Mouse (Mus musculus): ENCODE measurements at regions not wholly inside any gene's neighbourhood (a gene's known extent, or its start where the extent isn't known, plus 50 kb on each side); places are given as distances from the start of the nearest gene placed in this dataset.
"Not testable (repeated sequence)": the region's sequence is repeated elsewhere in the genome, so short reads cannot be mapped to it uniquely, and the experiment has no call there.

DNA sequence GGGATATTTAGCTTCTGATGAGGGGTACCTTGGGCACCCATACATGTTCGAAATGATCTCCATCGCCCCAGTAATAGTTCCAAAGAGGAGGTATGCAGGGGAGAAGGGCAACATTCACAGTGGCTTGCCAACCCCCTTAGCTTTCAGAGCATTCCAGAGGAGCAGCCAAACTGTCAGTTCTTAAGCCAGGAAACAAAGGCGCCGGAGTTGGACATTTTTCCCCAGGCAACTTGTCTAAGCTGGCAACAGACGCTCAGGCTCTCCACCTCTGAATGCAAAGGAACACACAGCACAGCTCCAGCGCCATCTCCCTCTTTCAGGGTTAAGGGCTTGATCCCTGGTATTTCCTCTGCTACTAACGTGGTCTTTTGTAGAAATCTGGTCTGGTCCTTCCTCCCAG lies 169.2 kb upstream of the Kit start:
- peak; percentile 77 for DNase-seq (ENCODE audit: inconsistent ontology term)

DNA sequence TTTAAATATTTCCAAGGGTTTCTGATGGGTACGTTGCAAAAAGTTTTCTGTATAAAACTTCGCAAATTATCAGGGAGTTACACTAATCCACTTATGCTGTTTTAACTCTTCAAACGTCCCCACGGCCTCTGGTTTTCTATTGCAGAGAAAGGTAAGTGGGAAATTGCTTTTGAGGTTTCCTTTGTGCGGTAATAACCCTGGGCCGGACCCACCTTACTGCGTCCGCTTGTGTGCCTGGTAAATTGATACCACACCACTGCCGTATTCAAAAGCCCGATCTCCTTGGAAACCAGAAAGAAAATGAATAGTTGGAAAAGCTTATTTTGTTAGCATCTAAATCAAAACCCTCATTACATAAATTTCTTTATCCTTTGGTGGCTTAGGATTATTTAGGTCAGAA lies 167.0 kb upstream of the Kit start:
- DNase-seq (ENCODE audit: inconsistent ontology term), result no peak

DNA sequence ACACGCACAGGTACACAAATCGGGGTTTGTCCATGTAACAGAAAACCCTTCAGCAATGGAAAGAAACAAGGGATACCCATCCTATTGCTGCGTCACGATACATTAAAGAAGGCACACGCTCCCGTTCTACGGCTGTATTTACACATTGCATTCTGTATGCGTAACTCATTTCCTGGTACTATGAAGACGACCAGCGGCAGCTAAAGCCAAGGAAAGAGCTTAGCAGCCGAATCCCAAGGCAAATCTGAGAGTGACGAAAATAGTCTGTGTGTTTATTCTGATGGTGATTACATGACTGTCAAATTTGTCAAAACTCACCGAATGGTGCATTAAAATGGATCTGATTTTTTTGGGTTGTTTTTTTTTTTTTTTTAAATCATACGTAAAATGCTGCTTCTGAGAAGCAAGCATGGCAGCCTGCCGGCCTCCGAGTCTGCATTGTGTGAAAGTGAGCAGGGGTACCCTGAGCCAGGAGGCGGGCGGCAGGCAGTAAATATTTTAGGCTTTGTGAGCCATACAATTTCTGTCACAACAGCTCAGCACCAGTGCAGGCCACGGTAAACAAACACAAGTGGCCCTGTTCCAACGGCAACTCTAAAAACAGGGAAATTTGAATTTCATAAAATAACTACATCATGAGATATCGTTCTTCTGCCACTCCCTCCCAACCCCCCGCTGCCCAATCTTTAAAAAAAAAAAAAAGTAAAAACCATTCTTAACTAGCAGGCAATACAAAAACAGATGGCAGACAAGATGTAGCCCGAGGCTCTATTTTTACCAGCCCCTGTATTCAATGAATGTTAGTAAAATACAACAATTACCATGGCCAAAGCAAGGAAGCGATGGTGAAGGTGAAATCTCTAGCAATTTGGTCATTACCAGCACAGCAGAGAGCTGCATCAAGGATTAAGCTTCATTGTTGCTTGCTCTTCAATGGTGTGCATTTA lies 164.2 kb upstream of the Kit start:
- no peak for DNase-seq (ENCODE audit: inconsistent ontology term)

DNA sequence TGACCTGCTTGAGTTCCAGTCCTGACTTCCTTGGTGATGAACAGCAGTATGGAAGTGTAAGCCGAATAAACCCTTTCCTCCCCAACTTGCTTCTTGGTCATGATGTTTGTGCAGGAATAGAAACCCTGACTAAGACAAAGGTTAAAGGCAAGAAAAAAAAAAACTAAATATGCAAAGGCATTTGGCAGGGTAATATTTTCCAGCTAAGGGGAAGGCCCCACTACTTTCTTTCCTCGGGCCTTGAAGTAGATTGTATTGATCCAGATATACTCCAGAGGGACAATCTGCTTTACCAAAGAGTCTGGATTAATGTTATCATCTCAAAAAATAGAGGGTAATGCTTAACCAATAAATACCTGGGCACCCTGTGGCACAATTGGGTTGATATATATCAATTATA lies 155.4 kb upstream of the Kit start:
- DNase-seq (ENCODE audit: inconsistent ontology term), result not testable (repeated sequence)

DNA sequence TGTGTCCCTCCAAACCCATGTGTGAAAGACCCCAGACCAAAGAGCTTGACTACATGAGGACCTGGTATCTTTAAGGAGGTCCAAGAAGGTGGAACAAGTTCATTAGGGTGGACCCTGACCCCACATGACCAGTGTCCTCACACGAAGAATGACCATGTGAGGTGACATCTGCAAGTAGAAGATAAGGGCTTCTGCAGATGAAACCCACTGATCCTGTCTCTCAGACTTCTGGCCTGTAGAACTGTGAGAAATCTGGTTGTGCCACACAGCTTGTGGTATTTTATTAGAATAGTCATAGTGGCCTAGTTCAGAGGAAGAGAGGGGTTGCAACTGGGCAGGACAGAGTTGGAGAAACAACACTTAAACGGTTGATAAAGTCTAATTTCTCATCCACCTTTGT lies 141.8 kb upstream of the Kit start:
- DNase-seq (ENCODE audit: inconsistent ontology term), result no peak

DNA sequence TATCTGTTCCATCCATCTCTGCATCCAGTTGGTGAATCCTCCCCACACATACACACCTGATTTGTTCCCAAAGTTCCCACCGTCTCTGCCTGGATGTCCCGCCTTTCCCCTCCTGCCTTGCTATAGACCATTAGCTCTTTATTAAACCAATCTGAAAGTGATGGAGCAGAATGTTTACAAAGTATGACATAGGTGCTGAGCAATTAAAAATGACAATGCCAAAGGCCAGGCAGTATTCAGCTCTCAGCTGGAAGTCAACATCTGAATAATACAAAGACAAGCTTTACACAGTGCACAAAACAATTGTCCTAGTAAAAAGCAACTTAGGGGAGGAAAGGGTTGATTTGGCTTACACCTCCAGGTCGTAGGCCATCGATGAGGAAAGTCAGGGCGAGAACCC lies 136.8 kb upstream of the Kit start:
- DNase-seq (ENCODE audit: inconsistent ontology term), result no peak

DNA sequence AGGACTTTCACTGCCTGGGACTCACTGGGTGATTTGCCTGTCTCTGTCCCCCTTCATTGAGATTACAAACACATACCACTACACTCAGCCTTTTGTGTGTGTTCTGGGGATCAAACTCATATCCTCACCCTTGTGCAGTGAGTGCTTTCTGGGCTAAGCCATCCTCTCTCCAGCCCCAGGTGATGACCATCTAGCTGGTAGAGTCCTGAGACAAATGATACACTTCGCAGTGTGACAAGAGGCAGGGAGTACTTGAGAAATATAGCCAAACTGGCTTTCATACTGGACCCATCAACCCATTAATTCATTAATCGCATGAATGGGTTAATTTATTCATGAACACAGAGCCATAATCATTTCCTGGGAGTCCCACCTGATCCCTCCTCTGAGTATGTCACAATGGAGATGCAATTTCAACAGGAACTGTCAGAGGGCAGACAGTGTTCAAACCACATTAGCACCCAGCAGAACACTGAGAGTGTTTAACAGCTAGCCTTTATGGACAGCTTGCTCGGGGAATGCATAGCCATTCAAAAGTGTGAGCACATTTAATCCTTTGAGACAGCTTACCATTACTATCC lies 130.6 kb upstream of the Kit start:
- DNase-seq (ENCODE audit: inconsistent ontology term), result no peak

DNA sequence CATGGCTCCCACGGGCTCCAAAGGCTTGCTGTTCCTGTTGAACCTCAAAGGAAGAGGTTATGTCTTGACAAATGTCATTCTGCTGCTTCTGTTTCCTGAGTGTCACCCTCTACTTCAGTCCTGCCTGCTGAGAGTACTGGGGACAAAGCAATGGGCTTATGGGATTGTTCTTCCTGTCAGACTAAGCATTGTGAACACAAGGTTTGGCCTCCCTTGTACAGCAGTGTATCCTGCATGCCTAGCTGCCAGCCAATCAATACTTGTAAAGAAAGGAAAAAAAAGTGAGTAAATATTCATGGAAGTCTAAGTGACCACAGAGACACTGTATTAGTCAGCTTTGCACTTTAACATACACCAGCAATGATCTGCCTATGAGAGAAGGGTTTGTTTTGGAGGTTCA lies 128.3 kb upstream of the Kit start:
- DNase-seq (ENCODE audit: inconsistent ontology term), result no peak

DNA sequence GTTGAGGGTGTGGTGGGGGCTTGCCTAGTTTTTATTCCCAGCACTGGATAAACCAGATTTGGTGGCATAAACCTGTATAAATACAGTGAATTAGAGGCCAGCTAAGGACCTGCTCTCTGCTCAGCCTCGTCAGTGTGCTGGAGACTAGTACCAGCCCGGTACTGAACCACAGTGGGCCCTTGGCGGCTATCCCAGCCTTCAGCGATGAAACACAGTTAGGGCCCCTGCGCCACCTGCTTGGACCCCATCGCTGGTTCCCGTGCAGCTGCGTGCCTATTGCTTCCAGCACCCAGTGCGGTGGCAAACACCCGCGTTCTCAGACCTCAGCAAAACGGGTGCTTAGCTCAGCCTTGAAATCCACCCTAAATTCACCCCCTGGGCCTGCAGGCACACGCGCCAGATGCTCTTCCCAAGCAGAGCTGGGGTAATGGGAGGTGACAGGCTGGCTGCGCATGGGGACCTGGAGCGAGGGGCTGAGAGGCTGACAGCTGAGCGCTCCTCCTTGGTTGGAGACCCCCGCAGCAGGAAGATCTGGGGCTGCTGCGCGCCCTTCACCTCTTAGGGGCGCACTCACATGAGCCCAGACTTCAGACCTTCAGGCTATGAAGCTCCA lies 124.7 kb upstream of the Kit start:
- DNase-seq (ENCODE audit: inconsistent ontology term), result no peak

DNA sequence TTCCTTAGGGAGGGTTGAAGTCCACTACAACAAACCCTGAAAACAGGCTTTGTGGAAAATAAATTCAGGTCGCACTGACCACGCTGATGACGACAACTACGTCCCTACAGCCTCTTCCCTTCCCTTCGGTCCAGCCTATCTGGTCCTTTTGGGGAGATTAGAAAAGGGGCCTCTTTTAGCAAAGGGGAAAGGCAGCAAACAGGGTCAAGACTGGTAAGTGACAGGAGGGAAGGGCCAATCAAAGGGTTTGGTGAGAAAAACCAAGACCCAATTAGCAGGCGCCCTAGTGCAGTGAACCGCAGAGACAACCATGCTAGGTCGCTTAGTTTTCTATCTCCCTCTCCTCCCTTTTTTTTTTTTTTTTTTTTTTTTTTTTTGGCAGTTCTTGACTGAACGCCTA lies 124.2 kb upstream of the Kit start:
- no peak for DNase-seq (ENCODE audit: inconsistent ontology term)

DNA sequence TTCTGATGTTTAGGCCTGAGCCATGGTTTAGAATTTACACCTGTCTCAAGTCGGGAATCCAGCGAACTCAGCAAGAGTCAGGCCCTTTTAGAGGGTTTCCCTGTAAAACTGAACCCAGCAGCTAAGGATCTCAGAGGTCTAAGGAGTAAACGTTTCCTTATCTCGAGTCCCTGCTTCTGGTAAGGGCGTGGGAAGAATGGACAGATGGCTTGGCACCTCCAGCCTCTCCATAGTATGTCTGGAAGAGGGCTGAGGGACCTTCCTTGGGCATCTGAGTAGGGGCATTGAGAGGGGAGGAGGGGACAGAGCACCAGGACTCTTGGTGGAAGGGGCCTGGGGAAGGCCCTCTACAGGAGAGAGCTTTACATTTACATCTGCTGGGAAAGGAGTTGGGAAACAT lies 123.6 kb upstream of the Kit start:
- no peak for DNase-seq (ENCODE audit: inconsistent ontology term)

DNA sequence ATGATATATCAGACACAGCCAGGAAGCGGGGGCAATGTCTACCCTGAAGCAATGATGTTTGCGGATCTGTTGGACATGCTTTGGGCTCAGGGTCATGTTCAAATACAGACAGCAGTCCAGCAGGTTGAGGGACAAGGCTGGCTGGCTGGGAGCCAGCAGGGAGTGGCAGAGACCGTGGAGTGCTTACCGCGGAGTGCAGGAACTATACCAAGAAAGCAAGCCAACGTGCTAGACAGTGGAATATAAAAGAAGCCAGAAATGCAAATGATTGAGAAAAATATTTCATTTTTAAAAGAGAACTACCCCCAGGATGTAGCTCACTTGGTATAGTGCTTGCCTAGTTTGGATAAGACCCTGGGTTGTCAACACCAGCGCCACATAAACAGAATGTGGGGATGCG lies 123.0 kb upstream of the Kit start:
- DNase-seq (ENCODE audit: inconsistent ontology term), result no peak

DNA sequence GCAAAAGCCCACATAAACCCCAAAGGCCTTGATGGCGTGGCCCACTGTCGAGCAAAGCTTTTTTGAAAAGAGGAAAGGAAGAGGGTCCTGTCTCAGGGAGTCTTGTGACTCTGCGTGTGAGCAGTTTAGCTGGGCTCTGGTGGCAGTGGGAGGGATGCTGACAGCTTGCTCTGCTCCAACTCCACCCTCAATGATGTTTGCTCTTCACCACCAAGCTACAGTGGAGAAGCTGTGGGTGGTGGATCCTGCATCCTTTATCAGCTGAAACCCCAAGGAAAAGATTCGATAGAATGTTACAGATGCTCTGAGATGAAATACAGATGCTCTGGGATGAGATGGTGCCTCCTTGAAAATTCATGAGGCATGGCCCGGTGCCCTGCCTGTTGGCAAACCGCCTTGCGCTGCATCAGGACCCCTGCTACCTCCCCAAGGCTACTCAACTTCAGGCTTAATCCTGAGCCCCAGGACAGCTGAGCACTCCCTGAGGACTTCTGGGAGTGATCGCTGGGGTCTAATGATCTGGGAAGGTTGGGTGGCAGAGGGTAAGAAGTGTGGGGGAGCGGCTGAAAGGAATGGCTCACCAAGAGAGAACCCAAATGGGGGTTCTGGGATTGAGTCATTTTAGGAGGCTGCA lies 120.8 kb upstream of the Kit start:
- no peak for DNase-seq (ENCODE audit: inconsistent ontology term)

DNA sequence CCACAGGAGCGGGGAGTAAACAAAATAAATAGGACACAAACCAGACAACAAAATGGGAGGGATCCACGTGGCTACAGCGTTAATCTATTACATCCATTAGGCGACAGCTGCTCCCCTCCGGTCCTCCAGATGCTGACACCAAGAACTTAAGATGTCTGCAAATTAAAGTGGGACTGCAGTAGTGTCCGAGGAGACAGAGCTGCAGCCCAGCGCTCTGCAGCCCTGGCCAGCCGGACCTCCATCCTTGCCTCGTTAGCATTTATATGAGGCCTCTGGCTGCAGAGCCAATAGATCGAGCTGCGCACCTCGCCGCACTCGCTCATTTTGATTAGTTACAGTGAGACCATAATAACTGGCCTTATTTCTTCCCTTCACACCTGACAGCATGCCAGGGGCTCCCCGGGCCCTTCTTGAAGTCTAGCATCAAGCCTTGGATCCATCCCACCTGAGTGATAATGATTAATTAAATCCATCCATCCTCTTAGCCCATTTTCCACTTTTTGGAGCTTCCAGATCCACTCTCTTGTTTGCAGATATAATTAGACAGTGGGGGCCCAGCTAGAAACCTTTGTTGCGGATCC lies 119.7 kb upstream of the Kit start:
- no peak for DNase-seq (ENCODE audit: inconsistent ontology term)

DNA sequence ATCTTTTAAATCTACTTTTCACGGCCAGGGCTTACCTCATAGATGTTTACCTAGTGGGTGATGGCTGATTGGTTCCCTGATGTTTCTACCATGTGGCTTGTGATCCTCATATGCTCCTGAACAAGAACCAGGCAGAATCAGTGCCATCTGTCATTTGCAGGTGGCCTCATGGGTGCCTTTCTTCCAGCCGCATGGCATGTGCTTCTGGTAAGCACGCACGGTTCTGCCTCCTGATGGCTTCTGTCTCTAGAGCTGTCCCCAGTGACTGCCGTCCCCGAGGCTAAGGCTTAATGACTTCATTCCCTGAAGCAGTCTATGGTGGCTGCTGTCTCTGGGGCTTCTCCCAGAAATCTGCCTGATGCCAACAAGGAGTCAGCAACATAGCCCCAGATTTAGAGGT lies 117.3 kb upstream of the Kit start:
- DNase-seq (ENCODE audit: inconsistent ontology term), result no peak

DNA sequence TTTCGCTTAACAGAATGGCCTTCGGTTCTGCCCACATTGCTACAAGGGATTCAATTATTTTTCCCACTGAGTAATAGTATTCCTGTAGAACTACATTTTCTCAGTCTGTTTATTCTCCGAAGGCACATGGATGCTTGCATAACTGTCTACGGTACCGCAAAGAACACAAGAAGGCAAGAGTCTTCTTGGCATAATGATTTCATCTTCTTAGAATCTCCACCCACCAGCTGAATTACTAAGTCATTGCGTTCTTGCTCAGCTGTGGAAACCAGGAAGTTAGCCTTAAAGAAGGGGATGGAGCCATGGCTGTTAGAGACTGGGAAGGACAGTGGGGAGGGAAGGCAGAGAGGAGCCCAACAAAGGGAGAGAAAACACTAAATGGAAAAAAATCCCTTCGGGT lies 116.4 kb upstream of the Kit start:
- DNase-seq (ENCODE audit: inconsistent ontology term), result no peak

DNA sequence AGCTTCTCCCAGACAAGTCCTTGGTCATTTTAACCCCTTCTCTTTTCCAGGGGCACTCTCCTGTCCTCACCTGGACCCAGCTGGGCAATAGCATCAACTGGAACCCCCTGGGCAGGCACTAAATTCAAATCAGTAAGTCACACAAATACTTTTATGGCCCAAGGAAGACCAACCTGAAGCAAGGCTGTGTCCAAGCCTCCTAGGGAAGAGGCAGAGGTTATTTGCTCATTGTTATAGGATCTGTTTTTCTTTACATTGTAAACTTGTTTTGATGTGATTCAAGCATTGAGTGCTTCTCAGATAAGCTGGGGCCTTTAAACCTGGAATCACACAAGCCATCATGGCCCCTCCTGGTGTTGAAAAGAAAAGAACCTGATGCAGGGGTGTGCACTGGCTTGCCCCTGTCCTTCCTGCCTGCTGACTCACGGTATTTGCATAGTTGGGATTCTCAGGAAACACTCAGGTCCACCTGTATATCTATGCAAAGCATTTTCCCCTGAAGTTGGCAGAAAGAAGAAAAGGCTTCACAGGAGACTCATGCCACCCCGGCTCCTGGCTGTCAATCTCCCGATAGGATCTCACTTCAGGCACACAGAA lies 114.9 kb upstream of the Kit start:
- DNase-seq (ENCODE audit: inconsistent ontology term), result no peak

DNA sequence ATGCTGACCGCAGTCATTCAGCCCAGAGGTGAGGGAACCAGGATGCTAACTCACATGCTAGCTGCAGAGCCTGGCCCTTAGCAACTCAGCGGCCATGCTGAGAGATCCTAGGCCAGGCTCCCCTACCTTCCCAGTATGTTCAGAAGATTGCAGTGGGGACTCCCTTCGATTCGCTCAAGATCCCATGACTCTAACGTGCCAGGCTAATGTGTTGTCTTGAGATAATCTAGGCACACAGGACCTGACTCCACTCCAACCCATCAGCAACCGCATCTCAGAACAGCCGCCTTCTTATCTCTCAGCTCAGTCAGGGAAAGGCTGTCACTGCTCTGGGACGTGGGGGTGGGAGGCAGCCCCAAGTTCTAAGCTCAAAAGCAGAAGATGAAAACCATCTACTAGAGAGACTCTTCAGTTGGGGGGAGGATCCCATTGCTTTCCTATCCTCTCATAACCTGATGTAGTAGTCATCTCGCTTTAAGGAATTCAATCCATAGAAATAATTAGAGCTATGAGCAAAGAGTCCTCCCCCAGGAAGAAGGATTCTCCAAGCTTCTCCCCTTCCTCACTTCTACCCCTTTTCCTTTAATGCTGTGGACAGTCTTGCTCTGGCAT lies 114.2 kb upstream of the Kit start:
- DNase-seq (ENCODE audit: inconsistent ontology term), result no peak

DNA sequence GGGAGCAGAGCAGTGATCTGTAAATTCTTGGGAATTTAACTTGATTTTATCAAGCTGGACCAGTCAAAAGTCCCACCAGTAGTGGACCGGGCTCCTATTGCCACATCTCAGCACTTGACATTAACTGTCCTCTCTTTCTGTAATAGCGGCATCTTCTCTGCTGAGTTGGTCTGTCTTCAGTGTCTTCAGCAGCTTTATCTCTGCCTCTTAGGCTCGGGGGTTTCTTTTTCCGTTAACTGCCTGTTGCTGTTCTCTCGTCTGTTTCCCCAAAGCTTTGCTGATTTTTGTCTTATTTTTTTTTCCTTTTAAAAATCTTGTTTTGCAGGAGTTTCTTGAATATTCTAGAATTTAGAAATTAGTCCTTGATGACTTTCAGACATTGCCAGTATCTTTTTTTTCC lies 113.3 kb upstream of the Kit start:
- DNase-seq (ENCODE audit: inconsistent ontology term), result no peak

DNA sequence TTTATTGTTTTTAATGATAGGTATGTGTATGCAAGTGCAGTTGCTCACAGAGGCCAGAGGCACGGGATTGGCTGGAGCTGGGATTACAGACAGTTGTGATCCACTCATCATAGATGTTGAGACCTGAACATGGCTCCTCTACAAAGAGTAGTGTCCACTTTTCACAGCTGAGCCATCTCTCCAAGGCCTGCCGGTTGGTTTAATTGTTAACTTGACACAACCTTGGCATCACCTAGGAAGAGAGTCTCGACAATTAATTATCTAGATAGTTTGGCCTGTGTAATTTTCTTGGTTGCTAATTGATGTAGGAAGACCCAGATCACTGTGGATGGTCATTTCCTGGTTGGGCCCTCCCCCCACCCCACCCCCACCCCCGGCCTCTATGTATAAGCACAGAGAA lies 111.1 kb upstream of the Kit start:
- DNase-seq (ENCODE audit: inconsistent ontology term), result no peak

DNA sequence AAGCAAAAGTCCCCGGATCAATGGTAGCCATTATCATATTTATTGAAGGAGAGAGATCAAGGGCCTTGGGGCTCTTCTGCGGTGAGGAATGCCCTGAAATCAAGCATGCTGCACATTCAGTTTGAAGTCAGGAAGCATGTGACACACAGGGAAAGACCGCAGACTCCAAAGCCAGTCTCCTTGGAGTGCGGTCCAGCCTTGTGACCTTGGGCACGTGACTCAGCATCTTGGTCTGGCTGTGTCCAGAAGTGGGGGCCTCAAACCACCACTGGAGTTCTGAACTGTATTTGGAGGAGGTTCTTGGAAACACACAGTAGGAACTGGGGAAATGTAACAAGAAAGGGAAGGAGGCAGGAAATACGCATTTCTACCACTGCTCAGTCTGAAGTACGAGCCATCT lies 109.0 kb upstream of the Kit start:
- DNase-seq (ENCODE audit: inconsistent ontology term), result no peak

All from Muller cell, postnatal 12 days (primary cell).